Mouse (Mus musculus) cerebellum, adult 2 months (tissue): ENCODE results near the gene D10Jhu81e.

ENCODE experiments used
- CTCF ChIP-seq: fragments of 200-500 bp; IDR thresholded peaks from 2 replicates; pipeline ENCODE4 v1.5.1; 2011; ENCODE audit warnings: low read depth, mild to moderate bottlenecking, control low read depth, low read length, moderate library complexity, borderline replicate concordance; ENCODE audit not compliant: insufficient read depth
- POLR2A ChIP-seq: fragments of 200-500 bp; IDR thresholded peaks from 2 replicates; pipeline ENCODE4 v1.6.1; 2011; ENCODE audit warnings: low read length, control low read depth, borderline replicate concordance; ENCODE audit not compliant: insufficient read depth

DNA sequence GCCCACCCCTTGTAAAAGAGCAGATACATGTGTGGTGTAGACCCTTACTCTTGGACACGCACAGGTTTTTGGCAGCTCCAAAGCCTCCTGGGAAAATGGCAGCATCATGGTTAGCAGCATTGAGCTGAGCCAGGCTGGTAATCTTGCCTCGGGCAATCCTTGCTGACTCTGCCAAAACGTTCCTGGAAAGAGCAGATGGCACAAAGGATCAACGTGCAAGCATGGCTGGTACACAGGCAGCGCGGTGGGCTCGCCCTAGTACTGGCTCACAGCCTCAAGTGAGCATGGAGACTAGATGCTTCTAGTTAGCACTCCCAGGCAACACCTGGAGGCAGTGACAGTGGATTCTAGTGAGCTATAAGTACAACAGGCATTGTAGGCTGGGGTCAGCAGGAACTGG, 2.2 kb downstream of the D10Jhu81e start:
- TF ChIP-seq POLR2A (no peak), CTCF (no peak)
